Mouse (Mus musculus) liver (tissue): ENCODE results near the gene Gpr173.
A peak's percentile ranks its signal among the peaks of the same experiment; 100 is the strongest.
"Not testable (repeated sequence)": the region's sequence is repeated elsewhere in the genome, so short reads cannot be mapped to it uniquely, and the experiment has no call there.

ENCODE experiments used
- DNase-seq: peaks from one replicate; pipeline ENCODE4 v3.0.0-alpha.2; 2020; ENCODE audit warnings: mixed read lengths

The Gpr173 gene

GRCm38 (mm10) chrX:152368397-152369273, at the start of gene Gpr173:
Gene Gpr173 (minus strand): TSS chrX:152368704.
- peak; percentile 44 for DNase-seq

GRCm38 (mm10) chrX:152403251-152403650, 34.7 kb upstream of the Gpr173 start:
- no peak for DNase-seq

GRCm38 (mm10) chrX:152400096-152400495, 31.6 kb upstream of the Gpr173 start:
- DNase-seq = no peak

DNA sequence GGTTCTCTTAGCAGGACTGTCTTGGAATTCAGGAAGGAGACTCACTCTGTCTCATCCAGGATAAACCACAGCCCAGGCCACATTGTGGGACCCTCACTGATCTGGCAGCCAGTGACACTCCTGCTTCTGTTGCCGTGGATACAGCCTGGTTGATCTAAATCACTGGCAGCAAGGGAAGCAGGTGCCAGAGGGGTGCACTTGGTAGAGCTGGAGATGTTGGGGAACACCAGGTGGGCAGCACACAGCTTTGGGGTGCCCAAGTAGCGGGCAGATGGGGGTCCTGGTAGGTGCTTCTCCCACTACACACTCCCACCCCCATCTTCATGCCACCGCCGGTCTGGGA, 479 bp downstream of the Gpr173 start:
- DNase-seq = no peak

DNA sequence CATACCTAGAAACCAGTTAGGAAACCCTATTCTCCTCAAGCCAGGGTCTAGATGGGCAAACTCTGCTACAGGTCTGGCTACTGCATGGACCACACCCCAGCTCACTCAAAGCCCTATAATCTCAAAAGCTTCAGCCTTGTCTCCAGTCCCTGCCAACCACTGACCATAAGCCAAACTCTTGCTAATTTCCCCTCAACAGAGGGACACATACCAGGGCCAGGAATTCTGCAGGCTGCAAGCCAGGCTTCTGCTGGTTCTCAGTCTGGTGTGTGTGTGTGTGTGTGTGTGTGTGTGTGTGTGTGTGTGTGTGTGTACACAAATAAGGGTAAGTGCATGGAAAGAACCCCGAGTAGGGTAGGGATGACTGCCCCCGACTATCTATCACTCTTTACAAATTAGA, 2.1 kb downstream of the Gpr173 start:
- DNase-seq = no peak

- peak; percentile 13 for DNase-seq
Measured at GRCm38 (mm10) chrX:152352553-152353153, 15.9 kb downstream of the Gpr173 start.

DNA sequence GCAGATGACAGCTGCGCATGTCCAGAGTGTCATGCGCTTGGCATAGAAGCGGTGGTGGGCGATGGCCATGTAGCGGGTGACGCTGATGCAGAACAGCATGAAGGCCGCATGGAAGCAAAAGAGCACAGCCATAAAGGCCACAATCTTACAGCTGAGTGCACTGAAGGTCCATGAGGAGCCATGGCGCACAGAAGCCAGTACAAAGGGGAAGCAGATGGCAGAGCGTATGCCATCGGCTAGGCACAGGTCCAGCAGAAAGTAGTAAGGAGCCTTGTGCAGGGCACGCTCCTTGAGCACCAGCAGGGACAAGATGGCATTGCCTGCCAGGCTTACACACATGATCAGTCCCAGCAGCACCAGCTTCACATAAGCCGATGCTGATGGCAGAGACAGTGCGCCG, 21.5 kb downstream of the Gpr173 start:
- no peak for DNase-seq

DNA sequence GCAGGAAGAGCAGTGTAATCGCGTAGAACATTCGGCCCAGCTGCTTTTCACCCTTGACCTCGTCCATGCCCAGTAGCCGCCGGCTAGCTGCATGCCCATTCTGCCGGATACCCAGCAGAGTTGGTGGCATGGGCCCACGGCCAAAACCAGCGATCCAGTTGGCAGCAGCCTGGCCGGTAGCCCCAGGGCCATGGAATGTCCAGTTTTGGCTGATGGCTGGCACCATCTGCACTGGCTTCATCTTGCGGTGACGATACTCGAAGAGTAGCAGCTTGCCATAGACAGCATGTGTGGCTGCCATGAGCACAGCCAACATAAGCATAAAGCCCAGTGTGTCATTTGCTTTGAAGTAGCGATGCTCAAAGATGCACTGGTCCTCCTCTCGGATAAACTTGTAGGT, 21.9 kb downstream of the Gpr173 start:
- DNase-seq = no peak

- no peak for DNase-seq
Measured at GRCm38 (mm10) chrX:152342903-152343302, 25.6 kb downstream of the Gpr173 start.

DNA sequence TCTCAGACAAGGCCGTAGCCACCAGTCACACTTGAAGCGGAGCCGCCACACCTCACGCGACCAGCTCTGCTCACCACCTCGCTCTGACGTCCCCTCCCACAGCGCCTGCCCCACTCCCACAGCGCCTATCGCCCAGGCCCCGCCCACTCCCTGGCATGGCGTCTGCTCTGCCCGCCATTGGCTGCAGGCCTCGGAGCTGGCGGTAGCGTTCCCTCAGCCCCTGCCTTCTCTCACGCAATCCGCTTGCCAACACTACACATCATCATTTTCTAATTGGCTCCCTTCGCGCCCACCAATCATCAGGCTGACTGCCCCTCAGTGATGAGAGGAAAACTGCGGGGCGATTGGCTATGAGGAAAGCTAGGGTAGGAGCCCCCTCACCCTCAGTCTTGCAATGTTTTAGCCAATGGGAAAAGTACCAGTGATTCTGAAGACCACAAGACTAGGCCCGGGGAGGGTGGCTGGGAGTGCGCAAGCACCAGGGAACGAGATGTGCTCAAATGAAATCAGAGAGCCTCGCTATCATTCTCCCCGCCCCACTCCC, 26.1 kb downstream of the Gpr173 start, which contains the start of gene Tspyl2:
Gene Tspyl2 (minus strand): TSS at position 68 of the 544 bp plus-strand sequence.
- peak; percentile 93 for DNase-seq

DNA sequence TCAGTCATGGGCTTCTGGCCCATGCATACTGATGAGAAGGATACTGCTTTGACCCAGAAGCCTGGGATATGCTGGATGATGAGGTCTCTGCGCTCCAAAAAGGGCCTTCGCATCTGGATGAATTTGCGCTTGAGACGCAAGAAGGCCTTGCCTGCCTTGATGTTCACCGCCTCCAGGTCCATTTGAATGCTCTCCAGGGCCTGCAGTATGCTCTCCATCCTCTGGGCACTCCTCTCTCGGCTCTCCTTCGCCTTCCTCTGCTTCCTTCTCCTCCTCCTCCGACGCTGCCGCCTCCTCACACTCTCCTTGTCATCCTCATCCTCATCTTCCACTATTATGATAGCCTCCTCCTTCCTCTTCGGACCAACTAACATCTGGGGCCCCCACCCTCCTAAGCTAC, 27.0 kb downstream of the Gpr173 start:
- no peak for DNase-seq

DNA sequence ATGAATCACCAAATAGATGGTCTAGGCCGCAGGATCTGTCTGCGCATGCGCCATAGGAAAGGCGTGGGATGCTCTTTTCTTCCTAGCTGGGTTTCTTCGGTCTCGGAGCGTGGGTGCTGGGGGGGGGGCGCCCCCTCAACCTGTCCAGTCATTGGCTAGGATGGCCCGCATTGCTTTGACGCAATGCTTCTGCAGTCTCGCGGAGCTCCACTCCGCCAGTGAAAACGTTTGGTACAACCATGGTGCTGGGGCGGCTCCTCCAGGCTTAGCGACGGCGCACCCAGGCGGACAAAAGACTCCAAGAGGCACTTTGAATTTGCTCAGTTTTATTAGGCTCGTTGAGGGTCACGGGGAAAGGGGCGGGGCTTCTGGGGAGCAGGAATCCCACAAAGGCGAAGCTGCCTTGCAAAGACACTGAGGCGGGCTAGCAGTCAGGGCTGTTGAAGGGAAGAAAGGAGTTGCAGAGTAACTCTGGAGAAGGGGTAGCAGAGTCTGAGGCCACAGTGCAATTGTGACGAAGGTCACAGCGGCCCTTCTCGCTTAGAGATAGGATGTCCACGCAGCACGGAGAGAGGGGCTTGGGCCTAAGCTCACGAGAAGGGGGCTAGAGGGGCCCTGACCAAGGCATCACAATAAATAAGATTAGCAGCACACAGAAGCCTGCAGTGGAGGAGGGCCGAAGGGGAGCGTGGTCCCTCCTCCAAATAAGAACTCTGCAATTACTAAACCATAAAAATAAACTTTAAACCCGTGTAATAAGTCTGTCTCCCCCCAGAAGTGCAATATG, 31.8 kb downstream of the Gpr173 start:
- peak; percentile 84 for DNase-seq

GRCm38 (mm10) chrX:152336123-152336522, 32.4 kb downstream of the Gpr173 start:
- DNase-seq = not testable (repeated sequence)

GRCm38 (mm10) chrX:152329400-152329799, 39.1 kb downstream of the Gpr173 start:
- DNase-seq = not testable (repeated sequence)

DNA sequence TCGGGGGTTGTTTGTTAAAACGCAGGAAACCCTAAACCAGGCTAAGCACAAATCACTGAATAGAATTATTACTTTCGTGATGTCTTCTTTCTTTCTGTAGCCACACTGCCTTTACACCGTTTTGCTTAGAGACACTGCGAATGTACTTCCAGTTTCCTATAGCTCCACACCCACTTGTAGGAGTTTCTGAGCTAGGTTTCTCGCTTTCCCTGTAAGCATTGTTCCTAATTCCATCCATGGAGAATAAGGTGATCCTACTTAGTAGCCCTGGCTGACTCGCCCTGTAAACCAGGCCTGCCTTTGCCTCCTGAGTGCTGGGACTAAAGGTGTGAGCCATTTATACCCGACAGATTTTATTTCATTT, 40.8 kb downstream of the Gpr173 start:
- DNase-seq = no peak

GRCm38 (mm10) chrX:152326996-152327688, 41.4 kb downstream of the Gpr173 start, which contains the start of gene Kantr:
Gene Kantr (minus strand): TSS chrX:152327495.
- peak; percentile 83 for DNase-seq

- peak; percentile 42 for DNase-seq
Measured at GRCm38 (mm10) chrX:152323584-152323983, 44.9 kb downstream of the Gpr173 start.

GRCm38 (mm10) chrX:152322776-152323175, 45.7 kb downstream of the Gpr173 start:
- DNase-seq = no peak

DNA sequence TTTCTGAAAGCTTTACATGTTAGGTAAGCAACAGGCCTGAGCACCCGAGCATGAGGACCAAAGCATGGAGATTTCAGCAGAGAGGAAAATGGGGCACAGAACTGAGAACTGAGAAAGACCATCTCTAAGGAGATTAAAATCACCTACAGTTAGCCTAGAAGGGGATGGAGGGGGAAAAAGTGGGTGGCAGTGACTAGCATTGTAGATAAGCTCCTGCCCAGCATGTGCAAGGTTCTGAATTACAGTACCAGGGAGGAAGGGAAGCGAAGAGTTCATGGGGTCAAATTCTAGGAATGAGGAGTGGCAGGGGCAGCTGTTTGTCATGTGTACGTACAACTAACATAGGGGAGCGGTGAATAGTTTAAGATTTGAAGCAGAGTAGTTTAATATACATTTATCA, 48.0 kb downstream of the Gpr173 start:
- no peak for DNase-seq

GRCm38 (mm10) chrX:152307942-152308341, 60.6 kb downstream of the Gpr173 start:
- DNase-seq = peak; percentile 76

GRCm38 (mm10) chrX:152307371-152307770, 61.1 kb downstream of the Gpr173 start:
- DNase-seq = peak; percentile 72

DNA sequence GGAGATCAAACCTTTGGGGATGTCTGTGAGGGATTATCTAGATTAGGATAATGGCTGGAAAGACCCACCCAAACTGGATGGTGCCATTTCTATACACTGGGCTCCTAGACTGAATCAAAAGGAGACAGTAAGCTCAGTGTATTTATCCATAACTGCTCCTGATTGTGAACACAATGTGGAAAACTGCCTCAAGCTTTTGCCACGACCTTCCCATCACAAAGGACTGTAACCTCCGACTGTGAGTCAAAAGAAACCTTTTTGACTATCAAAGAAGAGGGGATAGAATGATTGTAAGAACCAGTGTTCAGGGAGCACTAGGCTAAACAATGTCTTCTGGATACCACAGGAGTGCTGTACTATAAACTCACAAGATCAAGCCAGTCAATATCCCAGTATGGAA, 62.3 kb downstream of the Gpr173 start:
- no peak for DNase-seq
